Mouse (Mus musculus): Measurements from ENCODE around the gene Orm2. TPM values are rescaled to one million over a fixed set of nuclear protein-coding genes. Genes with fewer than 3 reads are reported as not detected.

The Orm2 gene
- not detected in 2 replicates for polyA plus RNA-seq (2021; fragmentation: Nextera tagmentation)
- long read RNA-seq, experiment 1: 0 reads
- long read RNA-seq, experiment 2: 0 reads

GRCm38 (mm10) chr4:63362150-63362549 lies at the start of gene Orm2:
Gene Orm2, plus strand, starts transcription at chr4:63362449.

GRCm38 (mm10) chr4:63344295-63344694 lies 18.0 kb upstream of the Orm2 start, which contains the start of gene Orm1:
Gene Orm1, plus strand, starts transcription at chr4:63344560.

GRCm38 (mm10) chr4:63355877-63356665 lies 6.2 kb upstream of the Orm2 start, which contains the start of gene Orm3:
Gene Orm3, plus strand, starts transcription at chr4:63356162.

GRCm38 (mm10) chr4:63403040-63403959 lies 41.1 kb downstream of the Orm2 start, which contains the start of gene Akna:
Gene Akna, minus strand, starts transcription at chr4:63403354.

Other genes with a start within 250 kb of the Orm2 start
- gene Ambp, start 207.7 kb upstream of the Orm2 start, polyA plus RNA-seq (2021; fragmentation: Nextera tagmentation): not detected in 2 replicates
- not detected in 2 replicates for gene Kif12, start 190.3 kb upstream of the Orm2 start, polyA plus RNA-seq (2021; fragmentation: Nextera tagmentation)
- 0.10 and 0.19 TPM in 2 replicates for gene Col27a1, start 148.4 kb upstream of the Orm2 start, polyA plus RNA-seq (2021; fragmentation: Nextera tagmentation)
- gene Orm1, start 17.9 kb upstream of the Orm2 start, polyA plus RNA-seq (2021; fragmentation: Nextera tagmentation): not detected in 2 replicates
- gene Orm3, start 6.3 kb upstream of the Orm2 start, polyA plus RNA-seq (2021; fragmentation: Nextera tagmentation): not detected in 2 replicates
- gene Akna, start 40.9 kb downstream of the Orm2 start, polyA plus RNA-seq (2021; fragmentation: Nextera tagmentation): 0.82 and 0.98 TPM in 2 replicates
- gene Whrn, start 133.5 kb downstream of the Orm2 start, polyA plus RNA-seq (2021; fragmentation: Nextera tagmentation): 2.7 and 3.2 TPM in 2 replicates
- gene Atp6v1g1, start 182.3 kb downstream of the Orm2 start, polyA plus RNA-seq (2021; fragmentation: Nextera tagmentation): 289 and 306 TPM in 2 replicates
- gene Tmem268, start 196.3 kb downstream of the Orm2 start, polyA plus RNA-seq (2021; fragmentation: Nextera tagmentation): 3.9 and 6.1 TPM in 2 replicates
- not detected in 2 replicates for gene Gm11213, start 242.8 kb downstream of the Orm2 start, polyA plus RNA-seq (2021; fragmentation: Nextera tagmentation)